Mouse (Mus musculus) bone marrow macrophage, adult 2 months (primary cell): ENCODE measurements around the gene Zfr2. TPM values are rescaled to one million over a fixed set of nuclear protein-coding genes. Genes with fewer than 3 reads are reported as not detected.

Experiments used
- H3K27ac ChIP-seq: 2 replicates; pipeline ENCODE4 v1.5.1; 2012; ENCODE audit warnings: low read depth, low read length; ENCODE audit not compliant: insufficient read depth
- H3K4me1 ChIP-seq: 2 replicates; pipeline ENCODE4 v1.6.1; 2012; ENCODE audit warnings: low read length; ENCODE audit not compliant: control insufficient read depth, insufficient read depth
- H3K4me3 ChIP-seq: 2 replicates; pipeline ENCODE4 v1.5.1; 2012; ENCODE audit warnings: mild to moderate bottlenecking, low read length, moderate library complexity; ENCODE audit not compliant: insufficient read depth
- CTCF ChIP-seq: IDR thresholded peaks from 2 replicates; pipeline ENCODE4 v1.5.1; 2012; ENCODE audit warnings: low read depth, mild to moderate bottlenecking, low read length, moderate library complexity
- POLR2A ChIP-seq: IDR thresholded peaks from 2 replicates; pipeline ENCODE4 v1.6.1; 2012; ENCODE audit warnings: mild to moderate bottlenecking, low read depth, low read length, borderline replicate concordance
- polyA plus RNA-seq: library from polyadenylated mRNA; stranded (reverse); fragments of >200 nt; gene quantifications from 2 replicates; pipeline ENCODE4 v1.2.4, GENCODE M21; 2012; ENCODE audit not compliant: missing spikeins, insufficient read depth, insufficient read length

Zfr2 gene
- polyA plus RNA-seq, 1 experiment, result 2.7 TPM

GRCm38 (mm10) chr10:81192968-81193501 is 39.9 kb upstream of the Zfr2 start:
- Histone ChIP-seq H3K4me3 (peak overlapping the region; percentile 80), H3K4me1 (peaks cover 15% of the 10 kb centered on the region), H3K27ac (no peak overlapping the region)
- TF ChIP-seq CTCF, result no peak
- TF ChIP-seq POLR2A, result no peak

DNA sequence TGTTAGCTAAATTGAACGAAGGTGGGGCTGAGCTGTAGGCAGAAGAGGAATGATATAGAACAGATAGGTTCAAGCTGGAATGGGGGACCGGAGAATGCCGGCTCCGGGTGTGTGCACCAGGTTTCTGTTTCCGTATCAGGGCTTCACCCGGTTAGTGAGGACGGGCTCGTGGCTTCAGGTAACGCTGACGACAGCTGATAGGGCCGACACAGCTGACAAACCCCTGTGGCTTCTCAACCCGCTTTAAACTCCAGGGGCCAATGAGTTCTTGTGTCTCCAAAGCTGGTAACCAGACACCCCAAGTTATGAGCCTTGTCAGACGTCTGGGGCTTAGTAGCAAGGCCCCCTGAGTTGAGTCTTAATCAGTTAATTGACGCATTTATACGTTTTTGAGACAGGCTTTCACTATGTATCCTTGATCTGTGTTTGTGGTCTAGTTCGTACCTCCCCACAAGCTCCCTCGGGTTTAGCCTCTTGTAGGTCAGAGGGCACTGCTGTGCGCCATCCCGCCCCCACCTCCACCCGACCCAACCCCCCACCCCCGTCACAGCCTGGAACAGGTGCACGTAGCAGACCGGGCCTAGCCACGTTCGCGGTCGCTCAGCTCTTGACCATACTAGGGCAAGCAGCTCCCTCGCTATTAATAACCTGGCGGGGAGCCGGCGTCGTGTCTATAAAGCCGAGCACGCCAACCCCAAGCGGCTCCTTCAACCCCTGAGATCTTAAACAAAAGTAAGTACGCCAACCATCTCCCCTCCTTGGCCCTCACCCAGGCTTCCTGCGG is 38.8 kb upstream of the Zfr2 start:
- peaks cover 15% of the 10 kb centered on the region for H3K4me1 ChIP-seq
- TF ChIP-seq POLR2A (no peak), CTCF (no peak)
- H3K4me3 ChIP-seq, result no peak overlapping the region
- H3K27ac ChIP-seq, result no peak overlapping the region

- peaks cover 15% of the 10 kb centered on the region for H3K4me1 ChIP-seq
- H3K4me3 ChIP-seq, result no peak overlapping the region
- no peak overlapping the region for H3K27ac ChIP-seq
- no peak for TF ChIP-seq POLR2A
- no peak for TF ChIP-seq CTCF
Measured at GRCm38 (mm10) chr10:81195300-81195699, 37.7 kb upstream of the Zfr2 start.

GRCm38 (mm10) chr10:81196470-81197065 is 36.4 kb upstream of the Zfr2 start:
- peaks cover 5% of the 10 kb centered on the region for H3K4me1 ChIP-seq

DNA sequence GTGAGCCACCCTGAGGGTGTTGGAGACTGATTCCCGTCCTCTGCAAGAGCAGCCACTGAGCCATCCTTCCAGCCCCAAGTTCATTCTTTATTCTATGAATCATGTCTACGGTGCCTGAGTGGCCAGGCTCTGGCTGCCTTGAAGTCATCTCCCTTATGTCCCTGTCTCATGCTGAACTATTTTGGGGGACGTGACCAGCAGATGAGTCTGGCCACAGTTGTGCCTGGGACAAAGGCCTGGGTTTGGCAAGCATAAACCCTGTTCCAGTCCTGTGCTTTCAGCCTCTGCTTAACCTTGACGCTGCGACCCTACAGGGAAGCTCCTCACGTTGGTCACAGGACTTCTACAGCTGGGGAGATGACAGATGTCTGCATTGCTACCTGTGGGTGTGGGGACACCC is 35.6 kb upstream of the Zfr2 start:
- Histone ChIP-seq H3K27ac (no peak overlapping the region), H3K4me3 (no peak overlapping the region), H3K4me1 (no peaks in the 10 kb centered on the region; the same call in 1 of the 2 replicates)
- TF ChIP-seq POLR2A, result no peak
- TF ChIP-seq CTCF, result no peak

More at GRCm38 (mm10) chr10:81196470-81197065, 36.4 kb upstream of the Zfr2 start:
- Histone ChIP-seq H3K27ac (no peak overlapping the region), H3K4me3 (no peak overlapping the region)
- no peak for TF ChIP-seq CTCF

DNA sequence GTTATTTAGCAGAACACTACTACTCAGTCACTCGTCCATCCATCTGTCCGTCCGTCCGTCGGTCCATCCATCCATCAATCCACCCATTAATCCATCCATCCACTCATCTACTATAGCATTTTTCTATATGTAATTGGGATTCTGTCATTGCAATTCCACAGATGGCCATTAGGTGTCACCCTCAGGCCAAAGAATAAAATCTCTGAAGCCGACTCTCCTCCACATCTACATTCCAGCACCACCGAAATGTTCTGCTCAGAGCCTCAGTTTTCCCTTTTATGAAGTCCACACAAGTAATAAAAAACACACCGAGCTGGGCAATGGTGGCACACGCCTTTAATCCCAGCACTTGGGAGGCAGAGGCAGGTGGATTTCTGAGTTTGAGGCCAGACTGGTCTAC is 34.7 kb upstream of the Zfr2 start:
- no peak overlapping the region for H3K4me3 ChIP-seq
- TF ChIP-seq POLR2A (no peak), CTCF (no peak)
- no peak overlapping the region for H3K27ac ChIP-seq
- H3K4me1 ChIP-seq, result no peaks in the 10 kb centered on the region; the same call in 1 of the 2 replicates

- no peak for TF ChIP-seq POLR2A
- no peak for TF ChIP-seq CTCF
- Histone ChIP-seq H3K4me1 (no peaks in the 10 kb centered on the region), H3K4me3 (no peak overlapping the region), H3K27ac (no peak overlapping the region)
Measured at GRCm38 (mm10) chr10:81198990-81199389, 34.0 kb upstream of the Zfr2 start.

DNA sequence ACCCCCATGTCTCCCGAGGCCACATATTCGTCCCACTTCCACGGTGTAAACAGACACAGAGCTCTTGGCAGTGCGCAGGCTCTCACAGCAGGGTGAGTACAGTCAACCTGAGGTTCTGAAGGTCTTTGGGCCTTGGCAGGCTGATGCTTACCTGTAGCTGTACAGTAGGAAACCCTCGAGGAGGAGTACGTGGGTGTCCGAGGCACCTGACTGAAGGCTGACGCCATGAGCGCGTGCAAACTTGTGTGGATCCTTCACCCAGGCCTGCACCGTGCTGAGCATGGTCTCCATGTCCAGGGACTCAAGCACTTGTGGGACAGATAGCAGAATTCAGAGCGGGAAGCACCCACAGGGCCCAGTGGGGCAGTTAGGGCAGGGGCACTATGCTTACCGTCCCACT is 32.8 kb upstream of the Zfr2 start:
- no peak for TF ChIP-seq CTCF
- Histone ChIP-seq H3K4me3 (no peak overlapping the region), H3K4me1 (no peaks in the 10 kb centered on the region)

DNA sequence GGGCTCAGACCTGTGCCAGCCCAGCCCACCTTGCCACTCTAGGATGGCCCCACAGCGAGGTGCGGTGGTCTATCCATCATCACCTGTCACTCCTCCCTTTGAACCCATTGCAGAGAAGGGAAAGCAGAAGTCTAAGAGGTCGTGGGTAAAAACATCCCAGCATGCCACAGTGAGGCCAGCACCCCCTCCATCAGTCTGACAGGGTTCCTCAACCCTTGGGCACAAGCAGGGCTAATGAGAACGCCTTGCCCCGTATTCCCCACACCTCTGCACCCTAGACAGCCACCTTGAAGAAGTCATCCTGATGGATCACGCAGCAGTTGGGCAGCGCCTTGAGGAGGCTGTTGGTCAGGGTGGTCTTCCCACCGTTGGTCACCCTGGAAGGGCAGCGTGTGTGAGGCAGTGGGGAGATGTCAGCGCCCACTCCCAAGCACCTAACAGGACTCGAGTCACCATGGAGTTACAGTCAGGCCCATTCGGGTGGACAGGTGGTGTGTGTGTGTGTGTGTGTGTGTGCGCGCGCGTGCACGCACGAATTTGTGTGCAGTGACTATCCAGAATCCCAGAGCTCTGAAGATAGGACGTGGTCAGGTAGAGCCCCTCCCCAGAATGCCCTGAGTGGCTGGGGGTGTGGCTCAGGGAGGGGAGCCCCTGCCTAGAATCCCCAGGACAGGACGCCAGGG is 32.2 kb upstream of the Zfr2 start:
- Histone ChIP-seq H3K27ac (no peak overlapping the region), H3K4me1 (no peaks in the 10 kb centered on the region), H3K4me3 (no peak overlapping the region)
- TF ChIP-seq CTCF, result no peak
- no peak for TF ChIP-seq POLR2A

More for the DNA sequence above, 32.8 kb upstream of the Zfr2 start:
- no peak overlapping the region for H3K27ac ChIP-seq
